Mouse (Mus musculus) brain, embryonic 14.5 days (tissue): ENCODE data around the gene Chid1.

Source experiments
- CTCF ChIP-seq: fragments of 200-500 bp; IDR thresholded peaks from 2 replicates; pipeline ENCODE4 v1.5.1; 2012; ENCODE audit warnings: inconsistent platforms, mild to moderate bottlenecking, moderate library complexity, borderline replicate concordance; ENCODE audit not compliant: insufficient read depth, insufficient read length; ENCODE audit errors: extremely low read depth
- POLR2A ChIP-seq: fragments of 200-500 bp; IDR thresholded peaks from 2 replicates; pipeline ENCODE4 v1.6.1; 2012; ENCODE audit warnings: mild to moderate bottlenecking, inconsistent platforms, borderline replicate concordance; ENCODE audit not compliant: poor library complexity, insufficient read depth, insufficient read length, severe bottlenecking; ENCODE audit errors: extremely low read depth

DNA sequence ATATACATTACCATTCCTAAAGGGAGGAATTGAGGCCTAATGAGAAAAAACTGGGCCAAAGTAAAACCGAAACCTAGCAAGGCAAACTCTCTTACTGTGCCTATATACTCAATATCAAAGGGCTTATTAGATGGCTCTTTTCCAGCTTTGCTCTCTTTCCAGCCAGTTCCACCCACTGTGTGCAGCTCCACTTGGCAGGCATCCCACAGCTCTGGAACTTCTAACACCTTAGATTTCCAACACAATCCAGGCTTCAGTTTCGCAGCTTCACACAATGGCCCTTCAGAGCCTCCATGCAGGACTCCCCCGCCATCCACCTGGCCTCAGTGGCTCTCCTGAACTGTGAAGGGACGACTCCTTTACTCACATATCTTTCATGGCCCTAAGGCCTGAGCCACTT, 5.0 kb upstream of the Chid1 start:
- TF ChIP-seq POLR2A: no peak
- TF ChIP-seq CTCF: no peak
